Mouse (Mus musculus) lung, postnatal 0 days (tissue): ENCODE measurements around the gene Lgals9. TPM values are rescaled to one million over a fixed set of nuclear protein-coding genes. Genes with fewer than 3 reads are reported as not detected.
"Not testable (repeated sequence)": the region's sequence is repeated elsewhere in the genome, so short reads cannot be mapped to it uniquely, and the experiment has no call there.

ENCODE experiments used
- ATAC-seq: fragments of 200-750 bp; cut with Nextera tagmentation; 2 replicates; pipeline ENCODE4 v1.8.0; 2017; ENCODE audit warnings: moderate library complexity
- DNase-seq: peaks from one replicate; pipeline ENCODE4 v3.0.0-alpha.2; 2016; ENCODE audit warnings: low spot score
- H3K27ac ChIP-seq: fragments of 300-500 bp; sonication (generic); 2 replicates; pipeline ENCODE4 v1.5.1; 2014; ENCODE audit warnings: antibody characterized with exemption, mild to moderate bottlenecking, low read length, mixed read lengths
- H3K27me3 ChIP-seq: fragments of 300-500 bp; sonication (generic); replicated peaks from 2 replicates; pipeline ENCODE4 v1.6.1; 2014; ENCODE audit warnings: low read length, mixed read lengths; ENCODE audit not compliant: insufficient read depth
- H3K36me3 ChIP-seq: fragments of 300-500 bp; sonication (generic); 2 replicates; pipeline ENCODE4 v1.6.1; 2014; ENCODE audit warnings: low read length, mixed read lengths; ENCODE audit not compliant: insufficient read depth
- H3K4me1 ChIP-seq: fragments of 300-500 bp; sonication (generic); 2 replicates; pipeline ENCODE4 v1.6.1; 2014; ENCODE audit warnings: antibody characterized with exemption, low read depth, low read length, mixed read lengths; ENCODE audit not compliant: insufficient read depth
- H3K4me2 ChIP-seq: fragments of 300-500 bp; sonication (generic); replicated peaks from 2 replicates; pipeline ENCODE4 v1.6.1; 2014; ENCODE audit warnings: low read depth, mild to moderate bottlenecking, low read length, moderate library complexity, mixed read lengths
- H3K4me3 ChIP-seq: fragments of 300-500 bp; sonication (generic); 2 replicates; pipeline ENCODE4 v1.5.1; 2014; ENCODE audit warnings: low read depth, low read length
- H3K9ac ChIP-seq: fragments of 300-500 bp; sonication (generic); replicated peaks from 2 replicates; pipeline ENCODE4 v1.6.1; 2014; ENCODE audit warnings: low read depth, mild to moderate bottlenecking
- H3K9me3 ChIP-seq: fragments of 300-500 bp; sonication (generic); 2 replicates; pipeline ENCODE4 v1.6.1; 2016; ENCODE audit warnings: low read length, mixed read lengths
- CTCF ChIP-seq: IDR thresholded peaks from 2 replicates; pipeline ENCODE4 v1.5.1; 2016; ENCODE audit warnings: antibody characterized with exemption, mild to moderate bottlenecking
- EP300 ChIP-seq: IDR thresholded peaks from 2 replicates; pipeline ENCODE4 v1.6.1; 2016; ENCODE audit warnings: antibody characterized with exemption, mild to moderate bottlenecking, control low read depth
- WGBS: fragments of 180-500 bp; shearing (Covaris S2); extraction: QIAGEN DNeasy Blood & Tissue Kit; methylation state at CpG from one replicate; pipeline ENCODE4 v1.1.7; 2014; 5-methylcytosine and 5-hydroxymethylcytosine counted together
- polyA plus RNA-seq: library from polyadenylated mRNA; unstranded; fragments of >200 nt; fragmentation: Nextera tagmentation; extraction: Ambion mirVana; gene quantifications from 2 replicates; pipeline ENCODE4 v1.2.1, GENCODE M21; 2015

The Lgals9 gene
- polyA plus RNA-seq, 1 experiment from 2014 or later, result 137 TPM

- H3K4me1 ChIP-seq, result no peaks in the 10 kb centered on the region
- peak; percentile 88 for TF ChIP-seq EP300
- TF ChIP-seq CTCF, result no peak
- no peaks in the 10 kb centered on the region for H3K27me3 ChIP-seq
- no peaks in the 10 kb centered on the region for H3K9me3 ChIP-seq
- DNase-seq (peak; percentile 76), ATAC-seq (peak; percentile 91)
- 48% methylated on average over 11 of the region's 11 CpGs for WGBS
- H3K4me2 ChIP-seq, result no peak overlapping the region
- peak overlapping the region; percentile 62 for H3K27ac ChIP-seq
- no peak overlapping the region for H3K9ac ChIP-seq
- no peaks in the 10 kb centered on the region for H3K36me3 ChIP-seq
- H3K4me3 ChIP-seq, result no peak overlapping the region
Observed at GRCm38 (mm10) chr11:79003053-79003768, 18.5 kb upstream of the Lgals9 start.

- no peak overlapping the region for H3K4me2 ChIP-seq
- no peaks in the 10 kb centered on the region for H3K36me3 ChIP-seq
- H3K9ac ChIP-seq, result no peak overlapping the region
- peak; percentile 80 for DNase-seq
- H3K4me1 ChIP-seq, result no peaks in the 10 kb centered on the region
- peak overlapping the region; percentile 55 for H3K27ac ChIP-seq
- ATAC-seq, result peak; percentile 80
- WGBS, result 30% methylated on average over 5 of the region's 5 CpGs
- no peak overlapping the region for H3K4me3 ChIP-seq
- no peaks in the 10 kb centered on the region for H3K27me3 ChIP-seq
- no peak for TF ChIP-seq CTCF
- peak; percentile 60; the same call in 1 of the 2 replicates for TF ChIP-seq EP300
- H3K9me3 ChIP-seq, result no peaks in the 10 kb centered on the region
Observed at GRCm38 (mm10) chr11:79002551-79002951, 17.8 kb upstream of the Lgals9 start.

- Histone ChIP-seq H3K27me3 (no peaks in the 10 kb centered on the region), H3K4me2 (no peak overlapping the region), H3K4me3 (no peak overlapping the region), H3K9me3 (no peaks in the 10 kb centered on the region), H3K4me1 (no peaks in the 10 kb centered on the region), H3K9ac (no peak overlapping the region), H3K36me3 (no peaks in the 10 kb centered on the region), H3K27ac (peak overlapping the region; percentile 55; the same call in 1 of the 2 replicates)
- no peak for TF ChIP-seq EP300
- no peak for TF ChIP-seq CTCF
- ATAC-seq (no peak), DNase-seq (no peak)
- 84% methylated on average over 4 of the region's 4 CpGs for WGBS
Observed at GRCm38 (mm10) chr11:79001871-79002270, 17.1 kb upstream of the Lgals9 start.

- no peak overlapping the region for H3K27ac ChIP-seq
- no peak for ATAC-seq
- 65% methylated on average over 6 of the region's 6 CpGs for WGBS
Observed at GRCm38 (mm10) chr11:78999118-78999517, 14.4 kb upstream of the Lgals9 start.

GRCm38 (mm10) chr11:78990875-78991543 lies 6.3 kb upstream of the Lgals9 start:
- H3K27me3 ChIP-seq, H3K27ac ChIP-seq, H3K4me3 ChIP-seq, H3K4me2 ChIP-seq, H3K9me3 ChIP-seq, H3K36me3 ChIP-seq, ATAC-seq, H3K9ac ChIP-seq, H3K4me1 ChIP-seq: not testable (repeated sequence)
- peak; percentile 54 for DNase-seq
- 56% methylated on average over 5 of the region's 5 CpGs for WGBS

More at GRCm38 (mm10) chr11:78999118-78999517, 14.4 kb upstream of the Lgals9 start:
- Histone ChIP-seq H3K9ac (no peak overlapping the region), H3K4me2 (no peak overlapping the region), H3K4me3 (no peak overlapping the region), H3K9me3 (no peaks in the 10 kb centered on the region), H3K36me3 (no peaks in the 10 kb centered on the region), H3K4me1 (no peaks in the 10 kb centered on the region), H3K27me3 (no peaks in the 10 kb centered on the region)
- DNase-seq, result no peak
- TF ChIP-seq CTCF, result no peak
- TF ChIP-seq EP300, result no peak

- no peaks in the 10 kb centered on the region for H3K27me3 ChIP-seq
Observed at GRCm38 (mm10) chr11:78990096-78990495, 5.3 kb upstream of the Lgals9 start.

GRCm38 (mm10) chr11:78989206-78989605 lies 4.5 kb upstream of the Lgals9 start:
- H3K4me1 ChIP-seq, H3K9ac ChIP-seq, H3K27ac ChIP-seq, DNase-seq, ATAC-seq, H3K36me3 ChIP-seq, H3K27me3 ChIP-seq, H3K4me2 ChIP-seq, H3K4me3 ChIP-seq, H3K9me3 ChIP-seq: not testable (repeated sequence)
- WGBS, result 89% methylated on average over 11 of the region's 11 CpGs

More at GRCm38 (mm10) chr11:78990096-78990495, 5.3 kb upstream of the Lgals9 start:
- Histone ChIP-seq H3K9me3 (no peaks in the 10 kb centered on the region), H3K9ac (no peak overlapping the region), H3K4me1 (peaks cover 1% of the 10 kb centered on the region; the same call in 1 of the 2 replicates), H3K27ac (no peak overlapping the region), H3K36me3 (no peaks in the 10 kb centered on the region), H3K4me3 (no peak overlapping the region), H3K4me2 (no peak overlapping the region)
- DNase-seq (no peak), ATAC-seq (no peak)
- TF ChIP-seq EP300, result no peak
- no peak for TF ChIP-seq CTCF
- 92% methylated on average over 9 of the region's 9 CpGs for WGBS
